Mouse (Mus musculus): ENCODE measurements around the gene Opcml.

DNA sequence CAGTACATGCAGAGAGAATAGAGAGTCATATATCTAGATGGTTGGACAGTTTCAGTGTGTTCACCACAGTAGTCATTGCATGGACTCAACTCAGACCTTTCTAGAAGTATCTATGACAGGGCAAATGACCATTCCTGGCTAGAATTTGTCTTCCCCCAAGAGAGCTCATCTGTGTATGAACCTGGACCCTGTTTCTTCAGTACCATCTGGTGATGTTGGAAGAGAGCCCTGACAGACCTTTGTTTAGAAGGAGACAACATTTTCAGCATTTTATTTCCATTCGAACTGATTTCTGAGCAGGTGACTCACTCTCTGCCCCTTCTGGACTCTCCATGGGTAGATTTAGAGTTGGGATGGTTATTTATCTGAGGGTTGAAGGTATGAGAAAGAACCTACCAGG lies 827.1 kb downstream of the Opcml start:
- TF ChIP-seq CTCF (IDR thresholded peaks at IDR 0.05; ENCODE audit: low read depth, low read length) (no peak), POLR2A (IDR thresholded peaks at IDR 0.05; ENCODE audit: borderline replicate concordance, low read depth, low read length) (no peak)

Data from bone marrow macrophage, adult 2 months (primary cell).